Mouse (Mus musculus): ENCODE data around the gene Slc16a13.
A peak's percentile ranks its signal among the peaks of the same experiment; 100 is the strongest.

Slc16a13 gene

DNA sequence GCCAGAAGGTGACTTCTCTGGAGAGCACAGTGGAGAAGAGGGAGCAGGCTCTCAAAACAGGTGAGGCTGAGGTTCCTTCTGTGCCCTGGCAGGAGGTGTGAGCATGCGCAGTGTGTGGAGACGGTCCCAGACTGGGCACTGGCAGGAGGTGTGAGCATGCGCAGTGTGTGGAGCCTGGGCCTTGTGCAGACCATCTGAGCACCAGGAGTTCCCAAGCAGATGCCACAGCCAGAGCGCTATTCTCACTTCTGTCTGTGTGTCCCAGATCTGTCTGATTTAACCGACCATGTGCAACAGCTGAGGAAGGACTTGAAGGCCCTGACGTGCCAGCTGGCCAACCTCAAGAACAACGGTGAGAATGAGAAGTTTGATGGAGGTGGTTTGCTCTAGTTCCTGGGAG is 51.4 kb downstream of the Slc16a13 start:
- DNase-seq = peak; percentile 38 to 44

DNA sequence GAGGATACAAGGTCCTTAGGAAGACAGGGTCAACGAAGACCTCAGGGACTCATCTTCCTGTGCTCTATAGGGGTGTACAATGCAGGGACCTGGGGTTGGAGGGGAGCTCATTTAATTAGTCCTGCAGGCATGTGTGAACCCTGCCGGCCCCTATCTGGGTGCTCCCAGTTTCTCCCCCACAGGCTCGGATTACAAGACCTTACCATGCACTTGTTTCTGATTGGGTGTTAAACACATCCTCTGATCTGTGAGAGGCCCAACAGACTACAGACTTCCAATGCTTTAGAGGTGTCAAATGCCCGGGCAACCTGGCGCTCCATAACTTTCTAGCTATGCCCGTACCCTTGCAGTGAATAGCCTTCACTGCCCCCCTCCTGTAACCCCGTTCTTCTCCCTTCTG is 52.7 kb downstream of the Slc16a13 start:
- DNase-seq = no peak

Measured in cerebellum, adult 18-20 months (tissue).